Mouse (Mus musculus): Measurements from ENCODE around the gene Npepps.
"Not testable (repeated sequence)": the region's sequence is repeated elsewhere in the genome, so short reads cannot be mapped to it uniquely, and the experiment has no call there.

Gene Npepps

GRCm38 (mm10) chr11:97299939-97300338 lies 19.5 kb upstream of the Npepps start:
- ATAC-seq (ENCODE audit: insufficient number of reproducible peaks, low FRiP score, low TSS enrichment) = no peak

DNA sequence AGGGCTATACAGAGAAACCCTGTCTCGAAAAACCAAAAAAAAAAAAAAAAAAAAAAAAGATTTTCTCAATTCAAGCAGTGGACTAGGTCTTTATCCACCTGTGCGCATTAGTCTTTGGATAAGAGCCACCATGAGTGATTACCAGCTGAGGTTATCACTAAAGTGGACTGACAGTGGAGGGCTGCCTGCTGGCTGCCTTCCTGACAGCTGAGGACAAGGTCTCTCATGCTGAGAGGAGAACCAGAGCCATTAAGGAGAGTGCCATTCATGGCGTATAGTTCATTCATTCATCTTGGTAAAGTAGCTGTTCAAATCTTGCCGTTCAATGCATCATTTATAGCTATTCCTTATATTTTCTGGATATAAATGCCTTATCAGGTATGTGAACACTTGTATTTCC lies 16.1 kb upstream of the Npepps start:
- no peak for ATAC-seq (ENCODE audit: insufficient number of reproducible peaks, low FRiP score, low TSS enrichment)

GRCm38 (mm10) chr11:97292731-97293130 lies 12.3 kb upstream of the Npepps start:
- ATAC-seq (ENCODE audit: insufficient number of reproducible peaks, low FRiP score, low TSS enrichment) = no peak

GRCm38 (mm10) chr11:97289276-97290230 lies 9.1 kb upstream of the Npepps start:
- ATAC-seq (ENCODE audit: insufficient number of reproducible peaks, low FRiP score, low TSS enrichment) = no peak

- no peak for ATAC-seq (ENCODE audit: insufficient number of reproducible peaks, low FRiP score, low TSS enrichment)
These were observed 7.2 kb upstream of the Npepps start for GRCm38 (mm10) chr11:97287643-97288042.

- no peak for ATAC-seq (ENCODE audit: insufficient number of reproducible peaks, low FRiP score, low TSS enrichment)
These were observed 6.5 kb upstream of the Npepps start for GRCm38 (mm10) chr11:97286973-97287372.

- no peak for ATAC-seq (ENCODE audit: insufficient number of reproducible peaks, low FRiP score, low TSS enrichment)
These were observed 5.7 kb upstream of the Npepps start for GRCm38 (mm10) chr11:97285852-97286775.

GRCm38 (mm10) chr11:97284854-97285253 lies 4.4 kb upstream of the Npepps start:
- ATAC-seq (ENCODE audit: insufficient number of reproducible peaks, low FRiP score, low TSS enrichment) = no peak

- ATAC-seq (ENCODE audit: insufficient number of reproducible peaks, low FRiP score, low TSS enrichment) = no peak
These were observed 1.7 kb upstream of the Npepps start for GRCm38 (mm10) chr11:97282179-97282578.

DNA sequence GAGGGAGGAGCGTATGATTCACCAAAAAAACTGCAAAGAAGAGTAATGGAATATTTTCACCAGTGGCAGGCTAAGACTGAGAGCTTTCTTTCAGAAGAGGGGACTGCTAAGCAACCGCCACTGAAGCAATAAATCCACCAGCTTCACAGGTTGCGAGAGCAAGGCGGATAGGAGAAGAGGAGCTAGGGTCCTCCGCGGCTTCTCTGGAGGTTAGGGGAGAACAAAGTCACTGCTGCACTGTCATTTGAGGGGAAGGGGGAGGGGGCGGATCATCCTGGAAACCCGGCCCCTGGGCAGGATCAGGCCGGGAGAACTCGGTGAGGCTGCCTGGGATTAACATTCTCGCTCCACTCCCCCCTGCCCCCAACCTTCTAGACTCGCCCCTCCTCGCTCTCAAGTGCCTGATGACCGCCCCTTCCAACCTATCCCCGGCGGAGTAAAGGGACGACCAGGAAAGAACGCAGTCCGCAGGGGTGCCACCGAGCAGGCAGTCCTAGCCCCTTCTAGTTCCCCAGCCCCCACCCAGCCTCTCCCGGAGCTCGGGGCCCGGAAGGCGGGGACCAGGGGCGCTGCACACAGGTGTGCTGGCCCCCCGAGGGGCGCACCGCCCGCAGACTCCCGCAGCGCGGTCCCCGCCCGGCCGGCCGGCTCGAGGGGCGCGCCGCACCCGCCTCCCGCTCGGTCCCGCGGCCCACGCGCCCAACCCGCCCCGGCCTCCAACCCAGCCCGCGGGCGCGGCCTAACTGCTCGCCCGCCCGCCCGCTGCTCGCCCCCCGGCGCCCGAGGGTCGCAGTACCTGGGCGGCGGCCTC lies 828 bp downstream of the Npepps start:
- ATAC-seq (ENCODE audit: insufficient number of reproducible peaks, low FRiP score, low TSS enrichment) = peak; percentile 56; the same call in 1 of the 2 replicates

- no peak for ATAC-seq (ENCODE audit: insufficient number of reproducible peaks, low FRiP score, low TSS enrichment)
These were observed 1.4 kb downstream of the Npepps start for GRCm38 (mm10) chr11:97279040-97279404.

GRCm38 (mm10) chr11:97278456-97278855 lies 2.0 kb downstream of the Npepps start:
- ATAC-seq (ENCODE audit: insufficient number of reproducible peaks, low FRiP score, low TSS enrichment) = no peak

GRCm38 (mm10) chr11:97277166-97277565 lies 3.3 kb downstream of the Npepps start:
- ATAC-seq (ENCODE audit: insufficient number of reproducible peaks, low FRiP score, low TSS enrichment) = no peak

GRCm38 (mm10) chr11:97276019-97276418 lies 4.4 kb downstream of the Npepps start:
- ATAC-seq (ENCODE audit: insufficient number of reproducible peaks, low FRiP score, low TSS enrichment) = no peak

GRCm38 (mm10) chr11:97275349-97275748 lies 5.1 kb downstream of the Npepps start:
- ATAC-seq (ENCODE audit: insufficient number of reproducible peaks, low FRiP score, low TSS enrichment) = no peak

- ATAC-seq (ENCODE audit: insufficient number of reproducible peaks, low FRiP score, low TSS enrichment) = not testable (repeated sequence)
These were observed 5.5 kb downstream of the Npepps start for GRCm38 (mm10) chr11:97274947-97275346.

- ATAC-seq (ENCODE audit: insufficient number of reproducible peaks, low FRiP score, low TSS enrichment) = no peak
These were observed 6.8 kb downstream of the Npepps start for GRCm38 (mm10) chr11:97273613-97274012.

DNA sequence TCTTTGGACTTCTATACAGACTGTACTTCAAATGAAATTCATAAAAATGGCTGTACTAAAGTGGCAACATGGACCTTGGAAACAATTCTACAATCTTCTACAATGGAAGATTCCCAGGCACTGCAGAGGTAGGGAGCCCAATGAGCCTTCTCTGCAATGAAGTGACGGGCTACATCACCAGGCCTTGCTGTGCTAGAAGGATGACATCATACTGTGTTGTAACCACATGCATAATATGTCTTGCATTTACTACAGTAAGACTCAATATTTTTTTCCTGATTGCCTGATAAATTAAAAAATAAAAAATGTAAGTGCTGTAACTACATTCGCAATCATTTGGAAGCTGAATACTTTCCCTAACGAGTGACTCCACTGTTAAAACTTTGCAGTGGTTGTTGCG lies 7.6 kb downstream of the Npepps start:
- no peak for ATAC-seq (ENCODE audit: insufficient number of reproducible peaks, low FRiP score, low TSS enrichment)

- ATAC-seq (ENCODE audit: insufficient number of reproducible peaks, low FRiP score, low TSS enrichment) = not testable (repeated sequence)
These were observed 10.4 kb downstream of the Npepps start for GRCm38 (mm10) chr11:97270004-97270403.

DNA sequence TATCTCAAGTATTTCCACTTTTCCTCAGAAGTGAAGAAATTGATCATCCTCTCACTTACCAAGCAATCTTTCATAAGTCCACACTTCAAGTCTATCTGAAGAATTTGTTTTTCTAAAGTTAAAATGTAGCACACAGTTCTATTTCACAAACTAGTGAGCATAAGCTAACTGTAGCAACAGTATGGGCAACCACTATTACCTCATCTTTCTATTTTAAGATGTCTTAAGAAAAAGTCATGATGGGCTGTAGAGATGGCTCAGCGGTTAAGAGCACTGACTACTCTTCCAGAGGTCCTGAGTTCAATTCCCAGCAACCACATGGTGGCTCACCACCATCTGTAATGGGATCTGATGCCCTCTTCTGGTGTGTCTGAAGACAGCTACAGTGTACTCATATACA lies 13.9 kb downstream of the Npepps start:
- ATAC-seq (ENCODE audit: insufficient number of reproducible peaks, low FRiP score, low TSS enrichment) = not testable (repeated sequence)
